11 mouse cellular contexts compared by ENCODE assay signal in genomic region chr7:73506852-73507251, GRCm38 (mm10). TPM values are rescaled to one million over a fixed set of nuclear protein-coding genes. Genes with fewer than 3 reads are reported as not detected.
DNase-seq lines count a peak whose midpoint lies in the region; ATAC-seq and TF ChIP-seq lines count a peak whose summit lies in the region.
"Had no signal": no experiment of that assay in that cellular context is flagged by ENCODE, and none has a peak within 500 bp of the region (broad histone marks: within the 10 kb centered on the region; RNA-seq: fewer than 3 reads in every experiment).

No protein-coding gene starts in this region.

- WGBS in kidney, adult 2 months, result 100% methylated on average over 1 of the region's 1 CpGs

- no peak for TF ChIP-seq POLR2A in kidney, adult 2 months (IDR thresholded peaks at IDR 0.05; ENCODE audit: low read depth, low read length)

- ATAC-seq in erythroblast, adult 5-6 weeks (replicated peaks; ENCODE audit: low FRiP score, poor library complexity, severe bottlenecking), result no peak
- ATAC-seq: activated CD4-positive, CD25-positive, alpha-beta regulatory T cell, adult 4 months had no signal

- H3K36me3 ChIP-seq in kidney, adult 2 months (ENCODE audit: control insufficient read depth, insufficient read depth, low read length), result peaks cover 27% of the 10 kb centered on the region

- no peak for DNase-seq in kidney, adult 2 months
- DNase-seq in kidney, adult 11 months, result no peak
- peak; percentile 23 for DNase-seq in thymus, postnatal 0 days (ENCODE audit: low spot score)
- no peak for DNase-seq in thymus, postnatal 4 days
- peak; percentile 50 for DNase-seq in R1 (ENCODE audit: low read depth, low spot score)
- DNase-seq in cerebellum, adult 9-10 months, result no peak
- DNase-seq: gastrocnemius, postnatal 36 days; right cerebral cortex, adult 18-20 months had no signal

- no peaks in the 10 kb centered on the region for H3K4me1 ChIP-seq in kidney, adult 2 months (ENCODE audit: control insufficient read depth, insufficient read depth, low read length)
- H3K4me1 ChIP-seq: hindbrain, embryonic 12.5 days had no signal

- peak; percentile 21; the same call in 1 of the 2 replicates for TF ChIP-seq CTCF in kidney, adult 2 months (conservative IDR thresholded peaks at IDR 0.05; ENCODE audit: insufficient read depth, insufficient read length, low read depth, low read length)

- H3K27me3 ChIP-seq in kidney, adult 2 months (replicated peaks; ENCODE audit: control insufficient read depth, insufficient read depth, low read length), result no peaks in the 10 kb centered on the region
- H3K27me3 ChIP-seq: hindbrain, embryonic 12.5 days had no signal

- no peak overlapping the region for H3K27ac ChIP-seq in kidney, adult 2 months (ENCODE audit: insufficient read depth, low read depth, low read length)
- H3K27ac ChIP-seq: hindbrain, embryonic 12.5 days had no signal

- H3K4me3 ChIP-seq in kidney, adult 2 months (ENCODE audit: insufficient read depth, low read depth, low read length), result no peak overlapping the region
- H3K4me3 ChIP-seq: hindbrain, embryonic 12.5 days had no signal

RNA-seq across cellular contexts. Expression of gene Chd2, which starts 34.8 kb away (rescaled TPM):
- 33.9 and 36.9 TPM in 2 replicates for polyA plus RNA-seq in kidney, adult 2 months (2012; rRNA removed)
- polyA plus RNA-seq in thymus, postnatal 0 days (2015; fragmentation: Nextera tagmentation; extraction: Ambion mirVana), result 52.6 and 64.2 TPM in 2 replicates
- 125 and 149 TPM in 2 replicates for total RNA-seq in erythroblast, adult 5-6 weeks (2015; ENCODE audit: low replicate concordance)
- 546 and 581 TPM in 2 replicates for total RNA-seq in erythroblast, adult 5-6 weeks (2017; ENCODE audit: low replicate concordance)

Comparison
In these comparisons a context has a peak if more than half of its experiments do, and no peak if none do; other contexts are left out.
1. DNase-seq: peak in thymus, postnatal 0 days (single experiment) and R1 (single experiment); none in kidney, adult 2 months (single experiment), kidney, adult 11 months (single experiment), thymus, postnatal 4 days (single experiment) and cerebellum, adult 9-10 months (single experiment).